Mouse (Mus musculus) limb, embryonic 10.5 days (tissue): ENCODE data around the gene Olig3. TPM values are rescaled to one million over a fixed set of nuclear protein-coding genes. Genes with fewer than 3 reads are reported as not detected.

Experiments
- DNase-seq: peaks from one replicate; pipeline ENCODE4 v3.0.0-alpha.2; 2017; ENCODE audit warnings: low spot score
- H3K27ac ChIP-seq: fragments of 300-500 bp; sonication (generic); 2 replicates; pipeline ENCODE4 v1.5.1; 2016; ENCODE audit warnings: mild to moderate bottlenecking
- H3K27me3 ChIP-seq: fragments of 300-500 bp; sonication (generic); 2 replicates; pipeline ENCODE4 v1.6.1; 2016; ENCODE audit warnings: low read depth, mild to moderate bottlenecking; ENCODE audit not compliant: poor library complexity, severe bottlenecking
- H3K36me3 ChIP-seq: fragments of 300-500 bp; sonication (generic); 2 replicates; pipeline ENCODE4 v1.6.1; 2016; ENCODE audit warnings: mild to moderate bottlenecking, moderate library complexity
- H3K4me1 ChIP-seq: fragments of 300-500 bp; sonication (generic); 2 replicates; pipeline ENCODE4 v1.6.1; 2016
- H3K4me3 ChIP-seq: fragments of 300-500 bp; sonication (generic); 2 replicates; pipeline ENCODE4 v1.5.1; 2016; ENCODE audit warnings: mild to moderate bottlenecking, moderate library complexity
- H3K9me3 ChIP-seq: fragments of 300-500 bp; sonication (generic); replicated peaks from 2 replicates; pipeline ENCODE4 v1.6.1; 2016; ENCODE audit warnings: mild to moderate bottlenecking
- WGBS: fragments of 180-500 bp; shearing (Covaris S2); methylation state at CpG from one replicate; pipeline ENCODE4 v1.1.7; 2016; 5-methylcytosine and 5-hydroxymethylcytosine counted together
- polyA plus RNA-seq: library from polyadenylated mRNA; unstranded; fragments of >200 nt; fragmentation: Nextera tagmentation; extraction: Ambion mirVana; gene quantifications from 2 replicates; pipeline ENCODE4 v1.2.1, GENCODE M21; 2016

Olig3 gene
- polyA plus RNA-seq, 1 experiment from 2014 or later: not detected

GRCm38 (mm10) chr10:19352878-19353301, 3.4 kb upstream of the Olig3 start:
- no peak overlapping the region for H3K27ac ChIP-seq
- peak; percentile 58 for DNase-seq
- H3K4me3 ChIP-seq: no peak overlapping the region
- H3K4me1 ChIP-seq: peaks cover 20% of the 10 kb centered on the region
- 0% methylated on average over 16 of the region's 16 CpGs for WGBS
- peaks cover 93% of the 10 kb centered on the region for H3K27me3 ChIP-seq
- H3K36me3 ChIP-seq: no peaks in the 10 kb centered on the region
- H3K9me3 ChIP-seq: no peaks in the 10 kb centered on the region

GRCm38 (mm10) chr10:19353631-19354030, 2.7 kb upstream of the Olig3 start:
- WGBS: 5% methylated on average over 5 of the region's 5 CpGs
- Histone ChIP-seq H3K27ac (no peak overlapping the region), H3K4me1 (peaks cover 20% of the 10 kb centered on the region), H3K27me3 (peaks cover 96% of the 10 kb centered on the region), H3K36me3 (no peaks in the 10 kb centered on the region), H3K9me3 (no peaks in the 10 kb centered on the region), H3K4me3 (no peak overlapping the region)
- DNase-seq: peak; percentile 40

GRCm38 (mm10) chr10:19354146-19354545, 2.2 kb upstream of the Olig3 start:
- Histone ChIP-seq H3K27ac (no peak overlapping the region), H3K36me3 (no peaks in the 10 kb centered on the region), H3K4me1 (peaks cover 20% of the 10 kb centered on the region), H3K27me3 (peaks cover 97% of the 10 kb centered on the region), H3K4me3 (no peak overlapping the region), H3K9me3 (no peaks in the 10 kb centered on the region)
- DNase-seq: peak; percentile 35
- 3% methylated on average over 6 of the region's 6 CpGs for WGBS

GRCm38 (mm10) chr10:19355076-19355475, 1.3 kb upstream of the Olig3 start:
- Histone ChIP-seq H3K4me1 (peaks cover 20% of the 10 kb centered on the region), H3K36me3 (no peaks in the 10 kb centered on the region), H3K4me3 (no peak overlapping the region), H3K27ac (no peak overlapping the region), H3K9me3 (no peaks in the 10 kb centered on the region), H3K27me3 (peaks cover 98% of the 10 kb centered on the region)
- 4% methylated on average over 8 of the region's 8 CpGs for WGBS
- peak; percentile 44 for DNase-seq

- whole genome bisulfite sequencing: under 1% methylated on average over 62 of the region's 63 CpGs
- H3K27me3 ChIP-seq: peaks cover 100% of the 10 kb centered on the region
- H3K4me1 ChIP-seq: peaks cover 20% of the 10 kb centered on the region
- DNase-seq: peak; percentile 65
- H3K9me3 ChIP-seq: no peaks in the 10 kb centered on the region
- H3K36me3 ChIP-seq: no peaks in the 10 kb centered on the region
- H3K4me3 ChIP-seq: peak overlapping the region; percentile 34
- no peak overlapping the region for H3K27ac ChIP-seq
These were observed 648 bp downstream of the Olig3 start for GRCm38 (mm10) chr10:19356720-19357641.

- WGBS: 17% methylated on average over 5 of the region's 5 CpGs
- no peak for DNase-seq
- Histone ChIP-seq H3K36me3 (no peaks in the 10 kb centered on the region), H3K4me1 (peaks cover 15% of the 10 kb centered on the region), H3K27me3 (peaks cover 100% of the 10 kb centered on the region), H3K4me3 (no peak overlapping the region), H3K9me3 (no peaks in the 10 kb centered on the region), H3K27ac (no peak overlapping the region)
These were observed 1.5 kb downstream of the Olig3 start for GRCm38 (mm10) chr10:19357848-19358247.

GRCm38 (mm10) chr10:19360446-19361300, 4.3 kb downstream of the Olig3 start:
- DNase-seq: peak; percentile 32
- WGBS: 8% methylated on average over 3 of the region's 3 CpGs
- Histone ChIP-seq H3K4me1 (peaks cover 14% of the 10 kb centered on the region), H3K9me3 (no peaks in the 10 kb centered on the region), H3K36me3 (no peaks in the 10 kb centered on the region), H3K27me3 (peaks cover 98% of the 10 kb centered on the region), H3K4me3 (no peak overlapping the region), H3K27ac (no peak overlapping the region)

- Histone ChIP-seq H3K27me3 (peaks cover 96% of the 10 kb centered on the region), H3K4me1 (peaks cover 12% of the 10 kb centered on the region), H3K27ac (no peak overlapping the region), H3K36me3 (no peaks in the 10 kb centered on the region), H3K4me3 (no peak overlapping the region; the same call in 1 of the 2 replicates), H3K9me3 (no peaks in the 10 kb centered on the region)
- no peak for DNase-seq
- 2% methylated on average over 23 of the region's 23 CpGs for WGBS
These were observed 5.4 kb downstream of the Olig3 start for GRCm38 (mm10) chr10:19361539-19362293.

GRCm38 (mm10) chr10:19362294-19362590, 5.9 kb downstream of the Olig3 start:
- Histone ChIP-seq H3K9me3 (no peaks in the 10 kb centered on the region), H3K4me3 (no peak overlapping the region; the same call in 1 of the 2 replicates), H3K36me3 (no peaks in the 10 kb centered on the region), H3K27ac (no peak overlapping the region), H3K4me1 (peaks cover 6% of the 10 kb centered on the region), H3K27me3 (peaks cover 93% of the 10 kb centered on the region)
- peak; percentile 52 for DNase-seq
- under 1% methylated on average over 8 of the region's 8 CpGs for WGBS

- peaks cover 87% of the 10 kb centered on the region for H3K27me3 ChIP-seq
- H3K27ac ChIP-seq: no peak overlapping the region
- peaks cover 4% of the 10 kb centered on the region; the same call in 1 of the 2 replicates for H3K4me1 ChIP-seq
- no peaks in the 10 kb centered on the region for H3K9me3 ChIP-seq
- peak overlapping the region; percentile 34 for H3K4me3 ChIP-seq
- DNase-seq: peak; percentile 39
- H3K36me3 ChIP-seq: no peaks in the 10 kb centered on the region
- WGBS: under 1% methylated on average over 17 of the region's 17 CpGs
These were observed 6.5 kb downstream of the Olig3 start for GRCm38 (mm10) chr10:19362861-19363260.

- WGBS: 4% methylated on average over 5 of the region's 5 CpGs
- Histone ChIP-seq H3K4me3 (no peak overlapping the region), H3K36me3 (no peaks in the 10 kb centered on the region), H3K27ac (no peak overlapping the region), H3K4me1 (peaks cover 4% of the 10 kb centered on the region; the same call in 1 of the 2 replicates), H3K9me3 (no peaks in the 10 kb centered on the region), H3K27me3 (peaks cover 82% of the 10 kb centered on the region)
- no peak for DNase-seq
These were observed 7.0 kb downstream of the Olig3 start for GRCm38 (mm10) chr10:19363365-19363764.

- no peak overlapping the region for H3K4me3 ChIP-seq
- no peaks in the 10 kb centered on the region for H3K9me3 ChIP-seq
- no peak for DNase-seq
- H3K36me3 ChIP-seq: no peaks in the 10 kb centered on the region
- H3K27me3 ChIP-seq: peaks cover 24% of the 10 kb centered on the region
- WGBS: 83% methylated on average over 9 of the region's 9 CpGs
- no peak overlapping the region for H3K27ac ChIP-seq
- H3K4me1 ChIP-seq: no peaks in the 10 kb centered on the region
These were observed 12.8 kb downstream of the Olig3 start for GRCm38 (mm10) chr10:19369143-19369542.
